Mouse (Mus musculus) effector memory CD4-positive, alpha-beta T cell, adult 5 months (primary cell): ENCODE results near the gene 4931406C07Rik. TPM values are rescaled to one million over a fixed set of nuclear protein-coding genes. Genes with fewer than 3 reads are reported as not detected.

Experiments
- polyA plus RNA-seq: library from polyadenylated mRNA; unstranded; fragments of 100-300 nt; shearing (Covaris generic); gene quantifications from one replicate; pipeline ENCODE4 v1.2.1, GENCODE M21; 2017

4931406C07Rik gene
- polyA plus RNA-seq: 1.6 TPM

GRCm38 (mm10) chr9:15306398-15307119 is at the start of gene 4931406C07Rik:
TSS of gene 4931406C07Rik (minus strand) at chr9:15306448.

GRCm38 (mm10) chr9:15305503-15306397 is 498 bp downstream of the 4931406C07Rik start, which contains the start of gene Taf1d:
TSS of gene Taf1d (plus strand) at chr9:15306214.

GRCm38 (mm10) chr9:15279649-15280490 is 26.4 kb downstream of the 4931406C07Rik start, which contains the start of gene Med17:
TSS of gene Med17 (minus strand) at chr9:15279931.

DNA sequence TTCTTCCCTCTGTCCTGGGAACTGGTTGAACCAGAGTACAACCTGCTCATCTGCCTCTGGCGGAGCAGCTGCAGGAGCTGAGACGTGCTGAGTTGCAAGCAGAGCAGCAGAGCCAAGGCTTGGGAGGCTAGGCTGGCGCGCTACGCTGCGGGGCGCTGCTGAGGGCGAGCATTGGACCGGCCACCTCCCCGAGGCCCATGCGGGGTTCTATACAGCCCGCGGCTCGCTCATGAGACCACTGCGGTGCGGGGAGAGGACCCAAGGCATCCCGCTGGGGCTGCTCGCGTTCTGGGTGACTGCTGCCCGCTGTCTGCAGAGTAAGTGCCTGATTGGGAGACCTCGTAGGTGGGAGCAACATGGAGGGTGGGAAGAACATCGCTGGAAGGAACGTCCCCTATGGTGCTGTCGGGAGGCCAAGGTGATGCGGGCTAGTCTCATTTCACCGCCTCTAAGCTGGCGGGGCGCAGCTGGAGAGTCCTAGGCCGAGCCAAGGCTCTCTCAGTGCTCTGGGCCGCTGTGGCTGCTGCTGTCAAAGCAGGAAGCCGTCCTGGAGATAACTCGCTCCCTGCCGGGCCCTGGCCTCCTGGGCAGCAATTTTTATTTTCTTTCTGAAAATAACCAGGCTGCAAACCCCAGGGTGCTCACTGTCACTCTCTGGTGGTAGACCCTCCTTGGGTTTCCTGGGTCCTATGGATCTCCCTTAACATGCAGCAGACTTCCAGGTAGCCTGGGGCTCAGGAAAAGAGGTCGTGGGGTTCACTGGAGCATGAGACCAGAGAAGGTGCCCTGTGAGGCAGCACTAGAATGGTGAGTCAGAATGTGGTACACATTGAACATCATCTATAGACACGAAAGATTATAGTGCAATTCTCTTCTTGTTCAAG is 67.0 kb downstream of the 4931406C07Rik start, which contains the start of gene Vstm5:
Gene Vstm5, plus strand, starts transcription at position 4 of the 884 bp plus-strand sequence.

Other genes starting within 250 kb of the 4931406C07Rik start
- gene Hephl1, start 194.3 kb downstream of the 4931406C07Rik start, polyA plus RNA-seq: not detected
- not detected for gene Vstm5, start 67.4 kb downstream of the 4931406C07Rik start, polyA plus RNA-seq
- 36.8 TPM for gene Med17, start 26.5 kb downstream of the 4931406C07Rik start, polyA plus RNA-seq
- gene Taf1d, start 234 bp downstream of the 4931406C07Rik start, polyA plus RNA-seq: 129 TPM
- gene Cep295, start 51.3 kb upstream of the 4931406C07Rik start, polyA plus RNA-seq: 18.2 TPM
- 88.7 TPM for gene Smco4, start 187.0 kb upstream of the 4931406C07Rik start, polyA plus RNA-seq